Mouse (Mus musculus) lung, postnatal 4 days (tissue): ENCODE measurements around the gene Adgrv1.
"Not testable (repeated sequence)": the region's sequence is repeated elsewhere in the genome, so short reads cannot be mapped to it uniquely, and the experiment has no call there.

ENCODE experiments used
- DNase-seq, 2 experiments: peaks; one replicate each; pipeline ENCODE4 v3.0.0; 2021

Adgrv1 gene

DNA sequence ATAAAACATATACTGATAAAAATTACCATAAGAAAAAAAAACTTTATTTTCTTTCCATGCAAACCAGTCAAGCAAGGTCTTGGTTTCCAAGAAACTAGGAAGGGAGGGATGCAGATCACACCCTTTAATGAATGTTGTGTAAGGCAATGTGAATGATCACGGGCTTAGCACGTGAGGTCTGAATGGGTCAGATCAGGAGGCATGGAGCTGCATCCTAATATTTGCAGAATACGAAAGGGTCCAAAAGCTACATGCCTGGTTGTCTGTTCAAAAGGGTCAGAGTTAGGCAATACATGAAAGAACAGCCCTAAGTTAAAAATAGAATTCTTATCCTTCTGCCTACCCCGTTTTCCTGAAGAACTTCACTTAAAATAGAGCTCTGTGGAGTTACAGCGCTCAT lies 303.2 kb downstream of the Adgrv1 start:
- no peak for DNase-seq

GRCm38 (mm10) chr13:81328181-81328580 lies 304.8 kb downstream of the Adgrv1 start:
- no peak for DNase-seq

- no peak for DNase-seq
Observed at GRCm38 (mm10) chr13:81325606-81326215, 307.2 kb downstream of the Adgrv1 start.

DNA sequence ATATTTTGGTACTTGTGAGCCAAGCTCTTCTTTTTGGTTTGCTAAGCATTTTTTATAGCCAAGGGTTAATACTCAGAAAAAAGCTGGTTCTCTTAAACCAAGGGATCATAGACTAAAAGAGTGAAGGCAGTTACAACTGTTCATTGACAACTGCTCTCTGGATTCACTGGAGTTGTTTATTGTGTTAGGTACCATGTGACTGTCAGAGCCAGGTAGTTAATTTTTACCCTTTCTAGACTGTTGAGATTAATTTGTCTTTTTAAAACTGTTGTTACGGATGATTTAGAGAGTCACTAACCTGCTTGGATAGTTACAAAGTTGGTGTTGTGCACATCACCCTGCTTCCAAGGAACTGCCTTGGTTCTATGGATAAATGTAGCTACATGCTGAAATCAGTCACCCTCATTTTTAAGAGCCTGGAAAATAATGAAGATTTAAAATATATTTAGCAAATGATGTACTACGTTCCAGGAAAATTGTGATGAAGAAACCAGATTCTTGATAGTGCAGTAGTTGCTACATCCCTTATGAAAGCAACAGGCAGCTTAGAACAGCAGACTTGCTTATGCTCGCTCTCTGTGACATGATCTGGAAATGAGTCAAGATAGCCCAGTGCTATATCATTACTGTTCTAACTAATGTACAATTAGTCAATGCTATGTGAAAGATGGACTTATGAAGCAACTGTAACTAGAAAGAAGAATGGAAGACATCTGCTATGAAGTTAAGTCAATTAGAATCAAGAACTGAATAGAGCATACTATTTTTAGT lies 309.2 kb downstream of the Adgrv1 start:
- no peak for DNase-seq

DNA sequence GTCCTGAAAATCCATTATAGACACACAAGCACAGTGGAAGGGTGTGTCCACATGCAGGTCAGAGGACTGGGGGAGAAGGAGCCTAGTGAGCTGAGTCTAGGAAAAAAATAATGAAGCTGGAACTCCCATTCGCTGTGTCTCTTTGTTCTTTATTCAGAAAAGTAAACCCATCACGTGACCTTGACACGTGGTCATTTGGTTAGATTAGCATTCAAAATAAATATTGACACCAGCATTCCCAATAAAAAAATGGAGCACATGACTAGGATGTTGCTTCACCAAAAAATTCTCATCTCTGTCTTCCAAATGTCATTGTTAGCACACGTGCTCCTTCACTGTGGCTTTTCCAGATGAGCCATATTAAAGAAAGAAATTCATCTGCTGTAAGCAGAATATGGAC lies 316.4 kb downstream of the Adgrv1 start:
- DNase-seq, result no peak

GRCm38 (mm10) chr13:81314306-81315120 lies 318.4 kb downstream of the Adgrv1 start:
- no peak for DNase-seq

- no peak for DNase-seq
Observed at GRCm38 (mm10) chr13:81312148-81312547, 320.8 kb downstream of the Adgrv1 start.

DNA sequence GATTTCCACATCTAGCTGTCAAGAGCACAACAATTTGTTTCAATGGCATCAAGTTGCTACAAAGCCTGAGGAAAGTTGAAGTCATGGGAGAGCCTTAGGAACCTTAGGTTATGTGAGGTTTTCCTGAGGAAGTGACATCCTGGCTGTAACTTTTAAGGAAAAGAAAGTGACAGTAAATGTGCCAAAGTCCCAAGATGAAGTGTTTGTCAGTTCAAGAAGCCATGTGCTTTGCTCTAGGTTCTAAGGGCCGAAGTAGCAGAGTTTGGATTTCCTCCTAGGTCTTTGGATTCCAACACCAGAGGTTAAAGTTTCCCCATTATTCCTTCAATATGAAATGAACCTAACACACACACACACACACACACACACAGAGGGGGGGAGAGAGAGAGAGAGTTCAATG lies 332.1 kb downstream of the Adgrv1 start:
- DNase-seq, result no peak

GRCm38 (mm10) chr13:81294106-81294505 lies 338.8 kb downstream of the Adgrv1 start:
- no peak for DNase-seq

- no peak for DNase-seq
Observed at GRCm38 (mm10) chr13:81282193-81282592, 350.8 kb downstream of the Adgrv1 start.

DNA sequence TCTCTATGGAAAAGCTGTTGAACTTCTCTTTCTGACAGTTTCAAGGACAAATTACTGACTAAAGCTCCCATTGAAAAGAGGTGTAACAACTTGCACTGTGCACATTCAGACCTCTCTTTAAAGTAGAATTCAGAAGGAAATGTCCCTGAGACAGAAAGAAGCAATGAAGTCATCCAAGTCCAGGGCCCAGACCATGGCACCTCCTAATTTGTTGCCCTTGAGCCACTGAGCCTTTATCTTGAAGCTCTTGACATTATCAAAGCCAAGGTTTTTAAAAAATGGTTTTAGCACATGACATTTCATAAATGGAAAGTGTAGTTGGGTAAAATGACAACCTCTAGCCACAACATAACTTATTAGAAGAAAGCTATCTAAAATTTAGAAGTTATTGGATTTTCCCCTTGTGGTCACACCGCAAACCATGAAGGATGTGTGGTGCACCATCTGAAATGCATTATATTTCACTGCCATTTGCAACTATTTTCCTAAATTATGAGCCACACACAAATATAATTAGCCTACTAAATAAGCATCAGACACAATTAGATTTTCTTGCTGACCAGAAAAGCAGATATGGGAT lies 352.2 kb downstream of the Adgrv1 start:
- DNase-seq, result no peak

GRCm38 (mm10) chr13:81279351-81279736 lies 353.6 kb downstream of the Adgrv1 start:
- no peak for DNase-seq

DNA sequence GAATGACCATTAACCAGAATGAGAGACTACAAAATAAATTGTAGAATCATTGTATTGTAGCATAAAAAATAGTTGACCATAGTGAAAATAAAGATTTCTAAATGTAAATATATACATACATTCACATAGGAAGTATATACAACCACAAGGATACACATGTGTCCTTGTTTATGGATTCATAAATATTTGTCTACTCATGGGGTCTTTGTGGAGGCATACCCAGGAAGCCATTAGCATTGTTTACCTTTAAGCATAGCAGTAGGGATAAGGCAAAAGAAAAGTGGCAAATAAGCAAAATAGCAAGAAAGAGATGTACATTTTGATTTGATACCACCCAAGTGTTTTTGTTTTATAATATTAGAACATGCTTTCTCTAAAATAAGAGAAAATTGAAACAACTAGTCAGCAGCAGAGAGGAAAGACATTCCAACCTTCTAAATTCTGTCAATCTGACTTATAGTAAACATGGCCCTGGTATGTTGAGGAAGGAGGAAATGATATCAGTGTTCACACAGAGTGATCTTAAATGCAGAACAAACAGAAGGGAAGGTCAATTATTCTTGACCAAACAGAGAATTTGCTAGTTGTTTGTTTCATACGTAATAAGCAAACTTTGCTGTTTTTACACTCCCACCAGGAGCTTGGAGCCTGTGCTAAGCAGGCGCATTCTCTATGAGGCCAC lies 354.1 kb downstream of the Adgrv1 start:
- no peak for DNase-seq

DNA sequence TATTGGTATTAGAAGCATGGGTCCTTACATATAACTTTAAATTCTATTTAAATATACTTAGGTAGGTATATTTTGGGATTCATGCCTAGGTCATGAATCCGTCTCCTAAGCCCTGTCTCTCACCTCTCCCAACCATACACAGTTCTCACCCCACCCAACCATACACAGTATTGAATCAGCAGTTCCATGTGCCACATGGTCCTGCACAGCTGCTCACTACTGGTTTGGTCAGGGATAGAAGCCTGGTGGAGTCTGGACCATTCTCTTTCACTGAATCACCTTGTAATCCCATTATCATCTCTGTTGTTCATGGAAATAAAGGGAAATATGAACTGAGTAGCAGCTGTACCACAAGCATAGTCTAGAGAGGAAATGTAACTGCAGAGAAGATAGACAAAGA lies 359.1 kb downstream of the Adgrv1 start:
- no peak for DNase-seq

- DNase-seq, result no peak
Observed at GRCm38 (mm10) chr13:81270396-81270795, 362.6 kb downstream of the Adgrv1 start.

DNA sequence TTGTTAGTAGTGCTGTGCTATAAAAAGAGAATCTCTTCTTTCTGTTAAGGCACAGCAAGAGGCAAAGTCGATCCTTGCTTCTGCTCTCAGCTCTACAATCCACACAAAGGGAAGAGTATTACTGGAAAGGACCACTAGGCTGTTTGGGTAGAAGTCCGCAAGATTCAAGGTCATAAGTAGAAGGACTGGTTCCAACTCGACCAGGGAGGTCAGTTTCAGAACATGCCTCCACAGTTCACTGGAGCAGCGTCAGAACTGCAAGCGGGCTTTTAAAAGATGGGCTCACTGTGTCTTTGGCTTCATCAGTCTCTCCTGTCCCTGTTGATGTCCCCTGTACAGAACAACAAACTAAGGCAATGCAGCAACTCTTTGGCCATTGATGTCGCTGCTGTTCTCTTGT lies 363.9 kb downstream of the Adgrv1 start:
- no peak for DNase-seq

GRCm38 (mm10) chr13:81267489-81267888 lies 365.5 kb downstream of the Adgrv1 start:
- not testable (repeated sequence) for DNase-seq

GRCm38 (mm10) chr13:81264465-81264864 lies 368.5 kb downstream of the Adgrv1 start:
- DNase-seq, result no peak

GRCm38 (mm10) chr13:81241181-81241580 lies 391.8 kb downstream of the Adgrv1 start:
- no peak for DNase-seq

GRCm38 (mm10) chr13:81239836-81240235 lies 393.1 kb downstream of the Adgrv1 start:
- DNase-seq, result no peak

- DNase-seq, result no peak
Observed at GRCm38 (mm10) chr13:81239427-81239826, 393.5 kb downstream of the Adgrv1 start.

DNA sequence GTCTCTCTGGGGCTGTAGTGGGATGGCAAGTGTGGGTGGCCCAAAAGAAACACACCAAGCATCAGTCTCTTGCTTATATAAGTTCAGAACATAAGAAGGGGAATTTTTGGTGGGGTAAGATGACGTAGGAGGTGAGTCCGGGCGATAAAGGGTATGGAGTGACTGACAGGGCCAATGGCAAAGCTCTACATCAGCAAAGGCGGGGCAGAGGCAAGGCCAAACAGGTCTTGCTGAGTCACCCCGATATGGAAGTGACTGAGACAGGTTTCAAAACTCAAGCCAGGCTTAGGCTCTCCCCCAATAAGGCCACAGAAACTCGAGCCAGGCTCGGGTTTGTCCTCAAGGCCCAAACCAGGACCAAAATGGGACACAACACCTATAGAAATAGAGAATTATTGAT lies 394.1 kb downstream of the Adgrv1 start:
- no peak for DNase-seq

DNA sequence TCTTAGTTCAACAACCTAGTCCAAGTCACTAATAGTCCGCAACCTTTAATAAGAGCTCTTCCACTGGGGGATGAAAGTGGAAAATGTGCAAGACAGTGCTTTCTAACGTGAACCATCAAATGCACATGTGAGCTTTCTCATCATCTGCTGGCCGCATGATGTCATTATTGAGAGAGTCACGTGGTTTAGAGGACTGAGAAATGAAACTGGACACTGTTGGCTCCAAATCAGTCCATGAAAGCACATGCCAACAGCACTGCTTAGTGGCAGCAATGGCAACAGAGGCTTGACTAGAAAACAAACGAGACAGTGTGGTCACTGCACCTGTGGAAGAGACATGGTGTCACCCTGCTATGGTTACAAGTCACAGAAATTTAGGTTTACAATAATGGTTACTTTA lies 395.0 kb downstream of the Adgrv1 start:
- no peak for DNase-seq
